Mouse (Mus musculus): Measurements from ENCODE around the gene Trim45.

GRCm38 (mm10) chr3:100922506-100923375, 739 bp downstream of the Trim45 start:
- TF ChIP-seq CTCF (IDR thresholded peaks at IDR 0.05; ENCODE audit: low read depth) (no peak), EP300 (optimal IDR thresholded peaks at IDR 0.05) (no peak)
